Mouse (Mus musculus): ENCODE measurements around the gene Trp53rka.
"Not testable (repeated sequence)": the region's sequence is repeated elsewhere in the genome, so short reads cannot be mapped to it uniquely, and the experiment has no call there.

The Trp53rka gene

DNA sequence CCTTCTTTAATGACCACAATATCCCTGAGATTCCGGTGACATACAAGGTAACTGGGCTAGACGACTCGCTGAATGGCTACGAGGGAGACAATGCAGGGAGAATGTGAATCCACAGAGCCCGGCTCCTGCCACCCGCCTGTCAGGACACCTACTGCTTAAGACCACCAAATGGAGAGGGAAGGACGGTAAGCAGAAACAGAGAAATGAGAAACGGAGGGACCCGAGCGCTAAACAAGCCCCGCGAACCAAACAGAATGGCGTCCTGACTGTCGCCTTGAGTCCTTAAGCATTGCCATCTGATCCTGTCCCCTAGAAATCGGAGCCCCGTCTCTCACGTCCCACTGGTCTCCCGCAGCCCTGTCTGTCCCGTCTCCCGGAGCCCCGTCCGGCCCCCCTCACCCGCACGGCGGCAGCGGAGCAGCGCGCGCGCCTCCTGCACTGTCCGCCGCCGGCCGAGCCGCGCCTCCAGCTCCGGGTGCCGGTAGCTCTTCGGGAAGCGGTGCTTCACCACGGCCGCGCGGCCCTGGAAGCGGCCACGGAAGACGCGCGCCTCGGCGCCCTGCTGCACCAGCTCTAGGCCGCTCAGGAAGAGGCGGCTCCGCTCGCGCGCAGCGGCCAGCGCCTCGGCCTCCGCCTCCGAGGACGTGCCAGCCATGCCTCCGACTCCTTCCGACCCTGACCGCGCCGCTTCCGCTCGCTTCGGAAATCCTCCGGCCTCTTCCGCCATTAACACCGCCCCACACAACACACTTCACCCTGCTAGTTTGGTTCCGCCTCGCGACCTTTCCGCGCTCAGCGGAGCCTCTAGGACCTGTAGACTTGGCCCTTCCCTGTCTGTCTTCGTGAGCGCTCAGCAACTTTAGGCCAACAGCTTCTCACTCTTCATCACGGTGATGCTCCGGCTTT, at the start of gene Trp53rka:
Gene Trp53rka (minus strand): TSS at position 677 of the 906 bp plus-strand sequence.
- peak; percentile 90 for DNase-seq

GRCm38 (mm10) chr2:165540975-165541374, 47.9 kb upstream of the Trp53rka start:
- no peak for DNase-seq

DNA sequence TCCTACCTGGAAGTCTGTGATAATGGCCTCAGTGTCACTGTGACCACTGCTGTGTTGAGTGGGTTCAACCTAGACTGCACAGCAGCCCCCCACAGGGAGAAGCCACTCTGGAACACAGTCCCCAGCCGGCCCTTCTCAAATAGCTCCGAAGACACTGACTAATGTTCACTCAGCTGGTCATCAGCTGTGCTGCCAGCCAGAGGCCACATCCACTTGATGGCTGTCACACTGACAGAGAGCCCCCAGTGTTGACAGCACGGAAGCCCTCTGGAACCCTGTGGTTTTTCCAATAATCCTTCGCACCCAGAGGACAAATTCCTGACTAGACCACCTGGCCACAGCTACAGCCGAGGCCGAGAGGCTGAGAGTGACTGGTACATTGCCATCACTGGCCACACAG, 40.7 kb upstream of the Trp53rka start:
- DNase-seq = no peak

GRCm38 (mm10) chr2:165529106-165529505, 36.0 kb upstream of the Trp53rka start:
- DNase-seq = peak; percentile 74

GRCm38 (mm10) chr2:165525609-165526008, 32.5 kb upstream of the Trp53rka start:
- no peak for DNase-seq

DNA sequence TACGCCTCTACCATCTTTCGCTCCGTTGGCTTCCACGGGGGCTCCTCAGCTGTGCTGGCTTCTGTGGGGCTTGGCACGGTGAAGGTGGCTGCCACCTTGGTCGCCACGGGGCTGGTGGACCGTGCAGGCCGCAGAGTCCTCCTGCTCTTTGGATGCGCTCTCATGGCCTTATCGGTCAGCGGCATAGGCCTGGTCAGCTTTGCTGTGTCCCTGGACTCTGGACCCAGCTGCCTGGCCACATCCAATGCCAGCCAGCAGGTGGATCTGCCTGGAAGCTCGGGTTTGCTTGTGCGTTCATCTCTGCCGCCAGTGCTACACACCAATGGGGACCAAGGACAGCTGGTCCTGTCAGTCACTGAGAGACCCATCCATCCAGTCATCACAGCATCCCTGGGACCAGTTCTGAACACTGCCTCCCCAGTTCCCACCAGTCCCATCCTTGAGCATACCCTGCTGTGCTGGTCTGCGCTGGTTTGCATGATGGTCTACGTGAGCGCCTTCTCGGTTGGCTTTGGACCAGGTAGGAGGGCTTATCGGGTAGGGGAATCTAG, 22.1 kb upstream of the Trp53rka start:
- no peak for DNase-seq

- DNase-seq = peak; percentile 66
Observed at GRCm38 (mm10) chr2:165512870-165513600, 19.9 kb upstream of the Trp53rka start.

DNA sequence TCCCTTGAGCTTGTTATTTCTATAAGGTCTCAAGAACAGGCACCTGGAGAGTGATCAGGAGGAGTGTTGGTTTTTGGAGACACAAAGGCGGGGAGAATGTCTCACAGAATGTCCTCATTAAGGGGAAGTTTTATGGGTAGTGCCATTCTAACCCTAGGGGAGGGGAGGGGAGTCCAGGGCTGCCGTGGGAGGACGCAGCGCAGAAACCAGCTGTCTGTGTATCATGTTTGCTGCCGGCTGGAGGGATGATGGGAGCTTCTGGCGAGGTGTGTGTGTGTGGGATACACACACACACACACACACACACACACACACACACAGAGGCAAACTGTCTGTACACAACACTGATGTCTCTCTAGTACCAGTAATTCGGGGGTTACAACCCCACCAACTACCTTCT, 19.3 kb upstream of the Trp53rka start:
- DNase-seq = no peak

DNA sequence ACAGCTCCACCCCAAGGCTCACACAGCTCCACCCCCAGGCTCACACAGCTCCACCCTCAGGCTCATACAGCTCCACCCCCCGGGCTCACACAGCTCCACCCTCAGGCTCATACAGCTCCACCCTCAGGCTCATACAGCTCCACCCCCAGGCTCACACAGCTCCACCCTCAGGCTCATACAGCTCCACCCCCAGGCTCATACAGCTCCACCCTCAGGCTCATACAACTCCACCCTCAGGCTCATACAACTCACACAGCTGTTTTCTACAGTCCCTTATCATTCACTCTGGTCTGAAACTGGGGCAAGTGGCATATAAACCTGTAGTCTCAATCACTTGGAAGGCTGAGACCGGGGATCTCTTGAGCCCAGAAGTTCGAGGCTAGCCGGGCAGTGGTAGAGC, 18.4 kb upstream of the Trp53rka start:
- DNase-seq = not testable (repeated sequence)

GRCm38 (mm10) chr2:165510914-165511458, 17.9 kb upstream of the Trp53rka start:
- not testable (repeated sequence) for DNase-seq

DNA sequence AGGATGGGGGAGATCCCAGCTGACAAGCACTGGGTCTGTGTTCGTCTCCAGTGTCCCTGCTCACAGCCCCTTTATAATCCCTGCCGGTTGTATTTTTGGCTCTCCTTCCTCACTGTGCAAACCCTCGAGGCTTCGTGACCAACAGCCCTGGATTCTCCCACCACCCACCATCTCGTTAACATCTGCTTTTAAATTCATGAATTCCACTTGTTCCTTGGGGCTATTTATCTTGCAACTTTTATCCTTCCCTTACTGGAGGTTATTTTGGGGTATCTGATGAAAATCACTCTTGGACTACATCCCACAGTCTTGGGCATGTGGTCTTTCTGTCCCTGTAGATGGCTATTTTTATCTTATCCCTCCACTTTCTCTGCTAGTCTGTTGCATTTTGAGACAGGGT, 17.3 kb upstream of the Trp53rka start:
- DNase-seq = no peak

DNA sequence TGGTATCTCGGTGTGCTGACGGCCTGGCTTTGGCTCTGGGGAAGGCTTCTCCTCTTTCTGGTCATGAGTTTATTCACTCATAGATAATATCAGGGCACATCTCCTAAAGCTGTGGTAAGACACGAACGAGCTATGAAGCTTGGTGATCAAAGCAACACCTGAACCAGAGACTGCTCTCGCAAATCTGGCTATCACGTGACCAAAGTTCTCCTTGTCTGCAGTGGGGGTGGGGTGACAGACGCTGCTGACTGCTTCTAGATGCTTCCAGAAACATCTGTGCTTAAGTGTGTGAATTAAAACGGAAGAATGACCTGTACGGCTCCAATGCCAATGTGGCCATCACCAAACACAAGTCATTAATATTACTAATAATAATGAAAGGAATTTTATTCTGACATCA, 16.6 kb upstream of the Trp53rka start:
- no peak for DNase-seq

DNA sequence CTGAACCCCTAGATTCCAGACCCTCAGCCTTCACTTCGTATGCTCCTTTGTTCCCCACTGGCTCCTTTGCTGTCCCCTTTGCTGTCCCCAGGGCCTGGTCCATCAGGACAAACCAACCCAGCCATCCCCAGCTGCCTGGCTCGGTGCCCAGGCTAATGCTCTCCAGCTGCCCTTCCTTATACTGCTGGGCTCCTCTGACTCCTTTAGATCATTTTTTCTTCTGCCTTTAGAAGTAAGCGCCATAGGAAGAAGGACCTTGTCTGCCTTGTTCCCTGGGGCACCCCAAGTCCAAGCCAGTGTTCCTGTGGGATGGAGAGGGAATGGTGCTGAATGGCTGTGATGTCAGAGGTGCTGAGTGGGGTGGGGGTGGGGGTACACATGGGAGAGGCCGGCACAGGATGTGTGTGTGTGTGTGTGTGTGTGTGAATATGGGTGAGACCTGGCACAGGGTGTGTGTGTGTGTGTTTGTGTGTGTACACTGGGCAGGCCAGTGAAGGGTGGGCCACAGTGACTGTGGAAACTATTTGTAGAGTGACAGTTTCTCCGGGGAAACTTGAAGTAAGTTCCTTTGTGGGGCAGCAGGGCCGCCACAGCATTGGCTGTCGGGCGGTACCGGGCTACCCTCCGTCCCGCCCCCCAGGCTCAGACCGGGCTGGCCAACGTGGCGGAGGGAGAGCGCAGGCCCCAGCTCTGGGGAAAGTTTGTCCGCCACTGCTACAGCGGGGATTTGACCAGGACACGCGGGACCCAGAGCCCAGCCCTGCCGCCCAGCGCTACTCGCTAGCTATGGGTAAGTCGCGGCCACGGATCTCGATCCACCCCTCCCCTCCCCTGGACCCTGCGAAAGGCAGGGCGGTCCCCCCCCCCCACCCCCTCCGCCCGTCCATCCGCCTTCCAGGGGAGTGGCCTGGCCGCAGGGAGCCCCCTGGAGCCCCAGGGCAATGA, 10.4 kb upstream of the Trp53rka start, which contains the start of gene Slc2a10:
Gene Slc2a10 (plus strand): TSS at position 529 of the 945 bp plus-strand sequence.
- peak; percentile 84 for DNase-seq

- no peak for DNase-seq
Observed at GRCm38 (mm10) chr2:165498816-165499215, 5.7 kb upstream of the Trp53rka start.

- no peak for DNase-seq
Observed at GRCm38 (mm10) chr2:165497706-165498275, 4.7 kb upstream of the Trp53rka start.

DNA sequence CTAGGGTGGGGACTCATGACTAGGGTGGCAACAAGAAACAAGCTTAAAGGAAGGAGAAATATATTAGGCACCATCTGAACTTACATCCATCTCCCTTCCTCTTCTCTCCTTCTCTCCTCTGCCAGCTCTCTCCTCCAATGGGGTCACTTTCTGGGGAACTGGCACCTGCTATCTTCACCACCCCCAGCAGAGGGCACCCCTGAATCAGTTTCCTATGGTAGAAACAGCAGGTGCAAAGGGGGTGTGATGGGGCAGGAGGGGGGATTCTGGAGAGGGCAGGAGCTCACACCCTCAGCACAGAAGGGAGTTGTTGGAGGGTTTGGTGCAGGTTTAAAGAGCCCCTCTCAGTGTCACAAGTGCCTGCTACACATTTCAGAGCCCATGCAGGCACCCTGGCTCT, 3.1 kb upstream of the Trp53rka start:
- peak; percentile 76 for DNase-seq

GRCm38 (mm10) chr2:165494495-165494894, 1.4 kb upstream of the Trp53rka start:
- DNase-seq = no peak

GRCm38 (mm10) chr2:165493587-165494210, 575 bp upstream of the Trp53rka start:
- peak; percentile 19 for DNase-seq

DNA sequence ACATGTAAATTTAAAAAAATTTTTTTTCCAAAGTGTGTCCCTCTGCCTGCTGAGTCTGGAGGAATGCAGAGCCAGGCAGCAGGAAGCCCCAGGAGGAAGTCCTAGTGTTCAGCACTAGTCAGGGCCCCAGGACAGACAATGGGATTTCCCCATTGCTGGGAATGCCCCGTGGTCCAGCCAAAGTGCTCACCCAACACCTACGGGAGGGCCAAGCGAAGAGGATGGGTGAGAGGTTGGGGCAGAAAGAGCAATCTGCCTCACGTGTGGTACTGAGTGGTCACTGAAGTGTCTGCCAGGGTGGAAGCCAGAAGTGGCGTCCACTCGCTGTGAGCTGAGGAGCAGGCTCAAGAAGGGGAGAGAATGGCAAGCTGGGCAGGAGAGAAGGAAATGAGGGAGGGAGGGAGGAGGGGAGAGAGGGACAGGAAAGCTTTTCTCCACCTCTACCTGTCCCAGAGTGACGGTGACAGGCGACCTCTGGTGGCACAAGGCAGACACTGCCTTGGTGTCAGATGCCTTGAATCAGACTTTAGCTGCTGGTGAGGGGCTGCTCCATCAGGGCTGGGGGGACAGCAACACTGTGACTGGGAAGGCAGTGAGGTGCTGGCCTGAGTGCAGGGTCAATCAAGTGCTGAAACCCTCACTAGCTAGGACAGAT, 6.1 kb downstream of the Trp53rka start:
- peak; percentile 59 for DNase-seq

GRCm38 (mm10) chr2:165486401-165486800, 6.7 kb downstream of the Trp53rka start:
- DNase-seq = no peak

GRCm38 (mm10) chr2:165485826-165486225, 7.3 kb downstream of the Trp53rka start:
- DNase-seq = no peak

Measured in lung, postnatal 10 days (tissue).